Mouse (Mus musculus) G1E-ER4 (cell line): ENCODE measurements around the gene Hs6st1. TPM values are rescaled to one million over a fixed set of nuclear protein-coding genes. Genes with fewer than 3 reads are reported as not detected.

Source experiments
- GATA1 ChIP-seq: IDR thresholded peaks from one replicate; pipeline ENCODE4 v1.8.0; 2012; ENCODE audit warnings: low read length, inconsistent platforms
- polyA plus RNA-seq: library from polyadenylated mRNA; stranded (reverse); fragments of >175 nt; gene quantifications from 2 replicates; pipeline ENCODE4 v1.2.3, GENCODE M21; 2012

Gene Hs6st1
- polyA plus RNA-seq, result 69.7 and 80.0 TPM in 2 replicates

GRCm38 (mm10) chr1:36068076-36068475, at the start of gene Hs6st1:
Hs6st1 (plus strand) TSS chr1:36068400.
- no peak for TF ChIP-seq GATA1

- no peak for TF ChIP-seq GATA1
These were observed 49.6 kb upstream of the Hs6st1 start for GRCm38 (mm10) chr1:36018617-36019016.

GRCm38 (mm10) chr1:36019161-36019560, 49.0 kb upstream of the Hs6st1 start:
- no peak for TF ChIP-seq GATA1

- TF ChIP-seq GATA1, result no peak
These were observed 47.9 kb upstream of the Hs6st1 start for GRCm38 (mm10) chr1:36020315-36020714.

- TF ChIP-seq GATA1, result no peak
These were observed 37.8 kb upstream of the Hs6st1 start for GRCm38 (mm10) chr1:36030421-36030821.

GRCm38 (mm10) chr1:36038769-36039168, 29.4 kb upstream of the Hs6st1 start:
- TF ChIP-seq GATA1, result no peak

- TF ChIP-seq GATA1, result no peak
These were observed 26.1 kb upstream of the Hs6st1 start for GRCm38 (mm10) chr1:36042072-36042471.

GRCm38 (mm10) chr1:36044288-36044687, 23.9 kb upstream of the Hs6st1 start:
- no peak for TF ChIP-seq GATA1

- no peak for TF ChIP-seq GATA1
These were observed 15.5 kb upstream of the Hs6st1 start for GRCm38 (mm10) chr1:36052672-36053071.

GRCm38 (mm10) chr1:36053566-36053965, 14.6 kb upstream of the Hs6st1 start:
- no peak for TF ChIP-seq GATA1

- TF ChIP-seq GATA1, result no peak
These were observed 13.8 kb upstream of the Hs6st1 start for GRCm38 (mm10) chr1:36054182-36054966.

GRCm38 (mm10) chr1:36054967-36055357, 13.2 kb upstream of the Hs6st1 start:
- no peak for TF ChIP-seq GATA1

- no peak for TF ChIP-seq GATA1
These were observed 8.8 kb upstream of the Hs6st1 start for GRCm38 (mm10) chr1:36059351-36059750.

GRCm38 (mm10) chr1:36059959-36060953, 7.9 kb upstream of the Hs6st1 start:
- TF ChIP-seq GATA1, result no peak

GRCm38 (mm10) chr1:36061211-36061915, 6.8 kb upstream of the Hs6st1 start:
- TF ChIP-seq GATA1, result no peak
